Mouse (Mus musculus): ENCODE measurements around the gene Hist1h4f.

The Hist1h4f gene

DNA sequence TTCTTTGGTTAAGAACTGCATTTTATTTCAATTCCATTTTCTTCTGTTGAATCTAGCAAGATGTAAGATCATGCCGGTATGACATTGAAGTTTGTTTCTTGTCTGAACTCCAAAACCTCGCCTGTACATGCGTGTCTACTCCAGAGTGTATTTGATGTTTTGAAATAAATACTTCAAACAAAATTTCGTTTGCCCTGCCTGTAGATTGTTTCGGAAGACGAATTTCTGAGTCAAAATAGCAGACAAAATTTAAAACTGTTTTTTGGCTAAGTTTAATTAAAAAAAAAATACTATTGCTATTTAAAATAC lies 33.2 kb downstream of the Hist1h4f start:
- in situ Hi-C loops (cut with MboI; ENCODE audit: low sequenced_read_pairs), result loop anchor here (5.0 to 25.0 kb wide), 2 partner anchors 86 to 1581 kb away; partner anchors contain the start of gene Zfp184

- in situ Hi-C loops (cut with MboI; ENCODE audit: low sequenced_read_pairs), result loop anchor here (5.0 to 25.0 kb wide), 2 partner anchors 85 to 1580 kb away; partner anchors contain the start of gene Zfp184
Observed at GRCm38 (mm10) chr13:23517603-23518294, 33.7 kb downstream of the Hist1h4f start.

GRCm38 (mm10) chr13:23516822-23517602 lies 34.4 kb downstream of the Hist1h4f start:
- in situ Hi-C loops (cut with MboI; ENCODE audit: low sequenced_read_pairs), result loop anchor here (5.0 to 25.0 kb wide), 2 partner anchors 85 to 1580 kb away; partner anchors contain the start of gene Zfp184

- in situ Hi-C loops (cut with MboI; ENCODE audit: low sequenced_read_pairs), result loop anchor here (5.0 to 25.0 kb wide), 2 partner anchors 84 to 1579 kb away; partner anchors contain the start of gene Zfp184
Observed at GRCm38 (mm10) chr13:23515826-23516620, 35.4 kb downstream of the Hist1h4f start.

- in situ Hi-C loops (cut with MboI; ENCODE audit: low sequenced_read_pairs), result loop anchor here (5.0 to 25.0 kb wide), 2 partner anchors 83 to 1578 kb away; partner anchors contain the start of gene Zfp184
Observed at GRCm38 (mm10) chr13:23515281-23515680, 36.2 kb downstream of the Hist1h4f start.

DNA sequence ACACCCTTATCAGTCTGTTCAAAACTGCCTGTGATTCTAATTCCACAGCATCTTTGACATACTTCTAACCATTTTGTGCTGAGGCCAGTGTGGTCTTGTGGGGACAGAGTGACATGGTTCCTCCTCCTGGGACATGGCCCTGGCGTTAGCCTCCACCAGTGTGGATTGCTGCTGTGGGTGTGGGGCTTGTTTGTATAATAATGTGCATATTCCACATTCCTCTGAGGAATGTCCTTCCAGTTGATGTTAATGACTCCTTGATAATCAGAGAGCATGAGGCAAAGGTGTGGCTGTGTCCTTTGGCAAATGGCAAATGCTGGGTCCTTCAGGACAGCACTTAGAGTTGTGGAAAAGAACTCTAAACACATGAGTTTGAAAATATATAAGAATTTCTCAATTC lies 37.9 kb downstream of the Hist1h4f start:
- in situ Hi-C loops (cut with MboI; ENCODE audit: low sequenced_read_pairs), result loop anchor here (25.0 kb wide), 1 partner anchor 1576 kb away; the partner anchor contains the start of gene Zfp184

GRCm38 (mm10) chr13:23510127-23510526 lies 41.3 kb downstream of the Hist1h4f start:
- in situ Hi-C loops (cut with MboI; ENCODE audit: low sequenced_read_pairs), result loop anchor here (25.0 kb wide), 1 partner anchor 1573 kb away; the partner anchor contains the start of gene Zfp184

- in situ Hi-C loops (cut with MboI; ENCODE audit: low sequenced_read_pairs), result loop anchor here (10.0 to 25.0 kb wide), 2 partner anchors 202 to 1570 kb away; partner anchors contain the start of gene Zfp184
Observed at GRCm38 (mm10) chr13:23506819-23507515, 44.5 kb downstream of the Hist1h4f start.

GRCm38 (mm10) chr13:23506351-23506750 lies 45.1 kb downstream of the Hist1h4f start:
- in situ Hi-C loops (cut with MboI; ENCODE audit: low sequenced_read_pairs), result loop anchor here (10.0 to 25.0 kb wide), 2 partner anchors 202 to 1569 kb away; partner anchors contain the start of gene Zfp184

DNA sequence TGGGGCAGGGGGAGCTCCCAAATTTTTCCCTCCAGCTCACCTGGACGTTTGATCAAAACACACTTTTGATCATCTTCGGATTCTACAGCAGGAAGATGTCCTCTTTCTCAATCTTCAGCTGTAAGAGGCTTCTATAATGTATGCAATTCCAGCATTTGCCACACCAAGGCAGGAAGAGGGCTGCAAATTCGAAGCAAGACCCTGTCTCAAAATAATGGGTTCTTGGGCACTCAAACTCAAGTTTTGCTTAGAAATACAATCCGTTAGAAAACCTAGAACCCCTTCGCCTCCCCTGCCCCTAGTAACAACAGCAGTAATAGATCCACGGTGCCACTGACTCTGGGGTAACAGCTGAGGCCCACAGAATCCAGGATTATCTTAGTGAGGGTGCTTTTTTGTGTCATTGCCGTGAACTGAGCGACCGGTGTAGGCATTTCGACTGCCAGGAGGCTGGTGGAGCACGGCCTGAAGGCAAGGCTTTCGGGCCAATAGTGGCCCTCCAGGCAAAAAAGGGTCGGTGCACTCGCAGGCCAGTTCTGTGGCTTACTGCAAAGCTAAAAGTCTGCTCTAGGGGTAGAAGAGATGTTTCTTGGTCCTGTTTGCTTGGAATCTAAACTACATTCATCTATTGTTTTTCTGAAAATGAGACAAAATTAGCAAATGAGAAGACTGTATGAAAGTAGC lies 45.6 kb downstream of the Hist1h4f start:
- in situ Hi-C loops (cut with MboI; ENCODE audit: low sequenced_read_pairs), result loop anchor here (10.0 to 25.0 kb wide), 2 partner anchors 201 to 1569 kb away; partner anchors contain the start of gene Zfp184

DNA sequence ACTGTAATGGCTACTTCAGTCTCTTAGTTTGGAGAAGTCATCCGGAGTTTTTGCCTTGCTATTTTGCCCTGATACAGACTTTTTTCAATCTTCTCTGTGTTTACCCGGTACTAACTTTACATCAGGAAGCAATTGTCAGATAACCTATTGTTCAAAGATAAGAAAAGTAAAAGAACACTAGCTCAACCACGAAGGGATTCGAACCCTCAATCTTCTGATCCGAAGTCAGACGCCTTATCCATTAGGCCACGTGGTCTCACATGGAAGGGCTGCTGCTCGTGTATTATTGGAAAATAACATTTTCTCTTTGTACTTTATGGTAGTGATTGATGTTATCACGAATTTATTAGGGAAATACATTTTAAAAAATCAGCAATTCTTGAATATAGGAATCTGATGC lies 47.7 kb downstream of the Hist1h4f start:
- in situ Hi-C loops (cut with MboI; ENCODE audit: low sequenced_read_pairs), result loop anchor here (10.0 to 25.0 kb wide), 2 partner anchors 199 to 1566 kb away; partner anchors contain the start of gene Zfp184

- in situ Hi-C loops (cut with MboI; ENCODE audit: low sequenced_read_pairs), result loop anchor here (10.0 to 25.0 kb wide), 2 partner anchors 198 to 1566 kb away; partner anchors contain the start of gene Zfp184
Observed at GRCm38 (mm10) chr13:23502916-23503315, 48.5 kb downstream of the Hist1h4f start.

DNA sequence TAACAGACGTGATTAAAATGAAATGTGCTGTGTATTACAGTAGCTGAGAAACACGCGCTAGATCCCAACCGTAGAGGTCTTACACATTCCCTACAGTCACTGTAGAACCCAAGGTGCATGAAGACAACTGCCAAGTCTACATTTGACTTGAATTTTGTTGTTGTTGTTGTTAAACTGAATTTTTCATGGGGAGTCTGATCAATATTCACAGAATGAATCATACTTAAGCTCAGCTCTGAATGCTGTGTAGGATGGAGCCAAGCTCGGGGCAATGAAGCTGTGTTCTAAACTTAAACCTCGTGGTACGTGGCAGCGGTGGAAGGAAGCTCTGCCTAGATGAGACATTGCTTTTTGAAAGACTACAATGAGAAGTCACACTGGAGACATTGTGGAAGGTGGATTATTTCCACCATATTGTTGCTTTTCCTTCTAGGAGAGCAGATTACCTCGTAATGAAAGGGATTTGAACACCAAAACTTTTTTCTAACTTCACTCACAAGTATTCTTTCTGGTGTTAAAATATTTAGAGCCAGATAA lies 49.3 kb downstream of the Hist1h4f start:
- in situ Hi-C loops (cut with MboI; ENCODE audit: low sequenced_read_pairs), result loop anchor here (10.0 to 25.0 kb wide), 2 partner anchors 197 to 1565 kb away; partner anchors contain the start of gene Zfp184

DNA sequence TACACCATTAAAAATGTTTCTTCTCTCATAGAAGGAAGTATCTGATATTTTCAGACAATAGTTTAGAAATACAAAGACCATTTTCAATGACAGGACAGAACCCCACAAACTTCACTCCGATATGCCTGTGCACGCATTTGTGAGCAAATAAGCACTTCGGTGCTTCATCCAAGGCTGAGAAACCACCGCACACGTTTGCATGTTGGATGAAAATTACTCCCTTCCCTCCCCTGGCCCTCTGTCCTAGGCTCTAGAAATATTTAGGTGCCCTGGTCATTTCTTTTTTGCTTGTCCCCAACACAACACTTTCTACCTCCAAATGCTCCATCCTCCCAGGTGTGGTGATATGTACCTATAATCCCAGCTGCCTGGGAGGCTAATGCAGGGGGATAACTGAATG lies 49.9 kb downstream of the Hist1h4f start:
- in situ Hi-C loops (cut with MboI; ENCODE audit: low sequenced_read_pairs), result loop anchor here (10.0 to 25.0 kb wide), 2 partner anchors 197 to 1564 kb away; partner anchors contain the start of gene Zfp184
